Comparison of ENCODE assay signal across 12 mouse cellular contexts in the genomic region with DNA sequence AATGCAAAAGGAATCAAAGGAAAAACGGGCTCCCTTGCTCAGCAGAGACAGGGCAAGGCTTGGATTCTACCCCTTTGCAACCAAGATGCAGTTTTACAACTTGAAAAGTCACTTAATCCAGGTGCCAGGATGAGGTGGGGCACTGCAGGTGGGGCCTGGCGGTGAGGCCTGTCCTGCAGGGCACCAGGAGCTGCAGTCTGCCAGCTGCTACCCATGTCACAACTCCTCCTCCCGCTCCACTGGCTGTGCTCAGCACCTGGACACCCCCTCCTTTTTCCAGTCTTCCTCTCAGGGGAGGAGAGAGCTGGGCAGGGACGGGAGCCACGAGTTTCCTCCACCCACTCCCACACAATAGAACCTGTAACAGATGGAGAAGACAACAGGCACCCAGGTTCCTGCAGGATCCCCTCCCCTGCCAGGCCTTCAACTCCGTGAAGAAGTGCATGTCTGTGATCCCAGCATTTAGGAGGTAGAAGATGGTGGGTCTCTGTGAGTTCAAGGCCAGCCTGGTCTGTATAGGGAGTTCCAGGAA. TPM values are rescaled to one million over a fixed set of nuclear protein-coding genes. Genes with fewer than 3 reads are reported as not detected.
DNase-seq lines count a peak whose midpoint lies in the region; TF ChIP-seq lines count a peak whose summit lies in the region.
"Had no signal": no experiment of that assay in that cellular context is flagged by ENCODE, and none has a peak within 500 bp of the region (broad histone marks: within the 10 kb centered on the region; RNA-seq: fewer than 3 reads in every experiment).

No protein-coding gene starts in this region.

- H3K27me3 ChIP-seq in heart, embryonic 10.5 days (ENCODE audit: insufficient read depth, poor library complexity, severe bottlenecking): no peaks in the 10 kb centered on the region
- H3K27me3 ChIP-seq in ES-Bruce4 (ENCODE audit: control insufficient read depth, insufficient read depth, low read length, poor library complexity, severe bottlenecking): no peaks in the 10 kb centered on the region
- H3K27me3 ChIP-seq in thymus, adult 2 months (ENCODE audit: control insufficient read depth, insufficient read depth, low read length): no peaks in the 10 kb centered on the region
- H3K27me3 ChIP-seq: hindbrain, embryonic 15.5 days; liver, embryonic 12.5 days had no signal

- DNase-seq in heart, embryonic 10.5 days (ENCODE audit: low spot score): peak; percentile 64
- DNase-seq in heart, postnatal 25 days (ENCODE audit: low spot score): no peak
- DNase-seq in fat pad, adult 2 months (ENCODE audit: extremely low read depth, low read depth, low spot score): peak; percentile 46
- peak; percentile 26 for DNase-seq in thymus, adult 2 months
- DNase-seq in Muller cell, postnatal 12 days (ENCODE audit: inconsistent ontology term): no peak
- no peak for DNase-seq in urinary bladder, postnatal 4 days (ENCODE audit: low spot score in 2 of 2)
- DNase-seq in frontal cortex, adult 2 months (ENCODE audit: extremely low spot score in 1 of 2, low spot score in 1 of 2): no peak
- DNase-seq: cerebellum, postnatal 10 days; layer of hippocampus, adult 9-11 months had no signal

- TF ChIP-seq CTCF in ES-Bruce4 (IDR thresholded peaks at IDR 0.05; ENCODE audit: low read depth, low read length): no peak
- TF ChIP-seq CTCF in thymus, adult 2 months (IDR thresholded peaks at IDR 0.05; ENCODE audit: borderline replicate concordance, control insufficient read depth, extremely low read depth, insufficient read depth, low read length, poor library complexity): no peak

- WGBS in heart, embryonic 10.5 days: 57% methylated on average over 6 of the region's 6 CpGs
- WGBS in thymus, adult 2 months: 49% methylated on average over 6 of the region's 6 CpGs

- 0 out of 2 replicates have a peak overlapping the region, but pooled peaks have one; percentile 36 for H3K27ac ChIP-seq in heart, embryonic 10.5 days
- peak overlapping the region; percentile 29 for H3K27ac ChIP-seq in ES-Bruce4 (ENCODE audit: insufficient read depth, low read length)
- H3K27ac ChIP-seq in thymus, adult 2 months (ENCODE audit: control insufficient read depth, insufficient read depth, low read length): no peak overlapping the region
- H3K27ac ChIP-seq: hindbrain, embryonic 15.5 days; liver, embryonic 12.5 days had no signal

- no peak for TF ChIP-seq POLR2A in ES-Bruce4 (IDR thresholded peaks at IDR 0.05; ENCODE audit: insufficient read depth, low read length)
- TF ChIP-seq POLR2A in thymus, adult 2 months (IDR thresholded peaks at IDR 0.05; ENCODE audit: control insufficient read depth, extremely low read depth, insufficient read depth, low read length, poor library complexity): no peak

- no peaks in the 10 kb centered on the region for H3K9me3 ChIP-seq in heart, embryonic 10.5 days
- no peaks in the 10 kb centered on the region for H3K9me3 ChIP-seq in ES-Bruce4 (replicated peaks; ENCODE audit: control insufficient read depth, insufficient read depth, low read length, poor library complexity, severe bottlenecking)
- H3K9me3 ChIP-seq: hindbrain, embryonic 15.5 days; liver, embryonic 12.5 days had no signal

- H3K36me3 ChIP-seq in heart, embryonic 10.5 days: no peaks in the 10 kb centered on the region
- no peaks in the 10 kb centered on the region for H3K36me3 ChIP-seq in ES-Bruce4 (ENCODE audit: control insufficient read depth, insufficient read depth, low read length, poor library complexity, severe bottlenecking)
- H3K36me3 ChIP-seq in thymus, adult 2 months (ENCODE audit: control insufficient read depth, insufficient read depth, low read length): no peaks in the 10 kb centered on the region
- H3K36me3 ChIP-seq: hindbrain, embryonic 15.5 days; liver, embryonic 12.5 days had no signal

- intact Hi-C loops in heart, postnatal 25 days (cut with DNase I): no loop called here

- peaks cover 39% of the 10 kb centered on the region for H3K4me1 ChIP-seq in heart, embryonic 10.5 days
- H3K4me1 ChIP-seq in ES-Bruce4 (ENCODE audit: control insufficient read depth, insufficient read depth, low read length): peaks cover 16% of the 10 kb centered on the region
- peaks cover 22% of the 10 kb centered on the region for H3K4me1 ChIP-seq in thymus, adult 2 months (replicated peaks; ENCODE audit: control insufficient read depth, insufficient read depth, low read length)

- no peak overlapping the region for H3K4me3 ChIP-seq in heart, embryonic 10.5 days
- no peak overlapping the region for H3K4me3 ChIP-seq in ES-Bruce4 (ENCODE audit: low read depth, low read length)
- no peak overlapping the region for H3K4me3 ChIP-seq in thymus, adult 2 months (ENCODE audit: control insufficient read depth, insufficient read depth, low read length)
- H3K4me3 ChIP-seq: hindbrain, embryonic 15.5 days; liver, embryonic 12.5 days had no signal

- no peak for TF ChIP-seq EP300 in ES-Bruce4 (IDR thresholded peaks at IDR 0.05; ENCODE audit: insufficient read depth, low read depth, low read length)

- H3K9ac ChIP-seq in ES-Bruce4 (ENCODE audit: low read depth, poor library complexity, severe bottlenecking): no peak overlapping the region
- H3K9ac ChIP-seq: hindbrain, embryonic 15.5 days; liver, embryonic 12.5 days had no signal

RNA-seq across cellular contexts. Expression of a gene that starts 16.9 kb away (rescaled TPM):
- 51.1 and 58.5 TPM in 2 replicates for polyA plus RNA-seq in heart, embryonic 10.5 days (2016; fragmentation: Nextera tagmentation; extraction: Ambion mirVana)
- total RNA-seq in heart, postnatal 25 days (2021): 100 to 1,000 TPM in 1 of 2 experiments, 10 to 100 TPM in 1; 77.7 to 110 TPM
- 102 and 103 TPM in 2 replicates for polyA plus RNA-seq in ES-Bruce4 (2011; ENCODE audit: insufficient read depth, insufficient read length, low read depth, missing spikeins)
- polyA plus RNA-seq in thymus, adult 2 months (2012; rRNA removed): 163 and 186 TPM in 2 replicates
- polyA plus RNA-seq in frontal cortex, adult 2 months (2012; rRNA removed): 14.2 and 16.3 TPM in 2 replicates

Comparison
In these comparisons a context has a peak if more than half of its experiments do, and no peak if none do; other contexts are left out.
1. DNase-seq: peak in heart, embryonic 10.5 days (single experiment), fat pad, adult 2 months (single experiment) and thymus, adult 2 months (single experiment); none in heart, postnatal 25 days (single experiment), Muller cell, postnatal 12 days (single experiment), urinary bladder, postnatal 4 days (0 of 2) and frontal cortex, adult 2 months (0 of 2).